Mouse (Mus musculus) myocyte (in vitro differentiated cells): Measurements from ENCODE around the gene Smok3b. TPM values are rescaled to one million over a fixed set of nuclear protein-coding genes. Genes with fewer than 3 reads are reported as not detected.
"Not testable (repeated sequence)": the region's sequence is repeated elsewhere in the genome, so short reads cannot be mapped to it uniquely, and the experiment has no call there.

Experiments used
- H3K27me3 ChIP-seq: one replicate; pipeline ENCODE4 v1.6.1; 2011; ENCODE audit not compliant: control insufficient read depth, insufficient read depth, insufficient read length
- H3K36me3 ChIP-seq: one replicate; pipeline ENCODE4 v1.6.1; 2011; ENCODE audit not compliant: control insufficient read depth, insufficient read depth
- H3K4me2 ChIP-seq: one replicate; pipeline ENCODE4 v1.6.1; 2011; ENCODE audit warnings: low read depth, control low read depth
- H3K4me3 ChIP-seq: one replicate; pipeline ENCODE4 v1.5.1; 2011; ENCODE audit warnings: mild to moderate bottlenecking, control low read depth, moderate library complexity
- H3K79me2 ChIP-seq: one replicate; pipeline ENCODE4 v1.6.1; 2011; ENCODE audit not compliant: control insufficient read depth, insufficient read depth
- H3ac ChIP-seq: one replicate; pipeline ENCODE4 v1.6.1; 2011; ENCODE audit not compliant: control insufficient read depth, insufficient read length
- CEBPB ChIP-seq: IDR thresholded peaks from 2 replicates; pipeline ENCODE4 v1.6.1; 2011; ENCODE audit warnings: mild to moderate bottlenecking, moderate library complexity; ENCODE audit not compliant: poor library complexity, insufficient read depth, severe bottlenecking
- E2F4 ChIP-seq: IDR thresholded peaks from one replicate; pipeline ENCODE4 v1.6.1; 2011; ENCODE audit warnings: mild to moderate bottlenecking, control low read depth, moderate library complexity; ENCODE audit not compliant: insufficient read depth
- MAX ChIP-seq: IDR thresholded peaks from one replicate; pipeline ENCODE4 v1.6.1; 2011; ENCODE audit warnings: low read depth, mild to moderate bottlenecking, control low read depth
- MYOD1 ChIP-seq, 3 experiments: IDR thresholded peaks; one replicate each; pipeline ENCODE4 v1.6.1; 2011; ENCODE audit warnings: control low read depth in 2 of 3, low read depth in 2 of 3, mild to moderate bottlenecking in 2 of 3, moderate library complexity in 1 of 3; ENCODE audit not compliant: insufficient read length in 2 of 3, control insufficient read depth in 1 of 3
- MYOG ChIP-seq, 3 experiments: IDR thresholded peaks; one replicate each; pipeline ENCODE4 v1.6.1; 2011; ENCODE audit warnings: control low read depth in 2 of 3, low read depth in 2 of 3, mild to moderate bottlenecking in 2 of 3; ENCODE audit not compliant: insufficient read length in 2 of 3, control insufficient read depth in 1 of 3, insufficient read depth in 1 of 3
- POLR2A ChIP-seq: IDR thresholded peaks from one replicate; pipeline ENCODE4 v1.6.1; 2011; ENCODE audit warnings: low read depth, mild to moderate bottlenecking, control low read depth, moderate library complexity; ENCODE audit not compliant: insufficient read length
- POLR2AphosphoS2 ChIP-seq: IDR thresholded peaks from one replicate; pipeline ENCODE4 v1.6.1; 2011; ENCODE audit warnings: low read depth, control low read depth; ENCODE audit not compliant: insufficient read length
- REST ChIP-seq: IDR thresholded peaks from one replicate; pipeline ENCODE4 v1.6.1; 2011; ENCODE audit warnings: mild to moderate bottlenecking, control low read depth, moderate library complexity; ENCODE audit not compliant: insufficient read depth, insufficient read length
- SRF ChIP-seq: IDR thresholded peaks from one replicate; pipeline ENCODE4 v1.6.1; 2011; ENCODE audit warnings: low read depth; ENCODE audit not compliant: control insufficient read depth, insufficient read length
- TCF12 ChIP-seq: IDR thresholded peaks from one replicate; pipeline ENCODE4 v1.6.1; 2011; ENCODE audit warnings: mild to moderate bottlenecking, control low read depth; ENCODE audit not compliant: poor library complexity, insufficient read depth, severe bottlenecking
- TCF3 ChIP-seq: IDR thresholded peaks from one replicate; pipeline ENCODE4 v1.6.1; 2011; ENCODE audit warnings: low read depth, control low read depth; ENCODE audit not compliant: insufficient read length
- USF1 ChIP-seq: IDR thresholded peaks from one replicate; pipeline ENCODE4 v1.6.1; 2011; ENCODE audit warnings: low read depth, mild to moderate bottlenecking, control low read depth, moderate library complexity
- polyA plus RNA-seq: library from polyadenylated mRNA; unstranded; fragments of >200 nt; fragmentation: generic; extraction: Trizol; gene quantifications from one replicate; pipeline ENCODE4 v1.2.1, GENCODE M21; 2012; ENCODE audit warnings: missing spikeins

Smok3b gene
- polyA plus RNA-seq = not detected

DNA sequence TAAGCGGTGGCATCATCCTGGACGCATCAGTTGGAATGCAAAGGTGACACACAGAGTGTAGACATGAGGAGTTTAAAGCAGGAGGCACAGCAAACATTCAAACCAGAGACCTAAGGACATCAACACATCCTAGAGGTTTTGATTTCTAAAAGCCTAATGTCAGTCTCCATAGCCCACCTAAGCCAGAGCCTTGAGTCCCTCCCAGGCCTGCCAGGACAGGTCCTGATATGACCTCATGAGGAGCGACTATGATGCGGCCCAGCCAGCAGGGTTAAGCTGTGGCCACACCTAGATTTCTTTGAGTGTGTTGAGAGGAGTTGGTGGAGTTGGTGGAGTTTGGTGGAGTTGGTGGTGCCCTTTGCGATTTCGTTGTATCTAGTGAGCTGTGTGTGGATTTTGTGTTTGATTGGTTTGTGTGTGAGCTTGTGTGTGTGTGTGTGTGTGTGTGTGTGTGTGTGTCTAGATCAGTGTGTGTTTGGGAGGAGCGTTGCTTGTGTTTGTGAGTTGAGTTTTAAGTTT is at the start of gene Smok3b, which contains the start of gene Smok3a:
TSS of gene Smok3b (plus strand) at position 469 of the 519 bp plus-strand sequence.
TSS of gene Smok3a (plus strand) at position 301 of the 519 bp plus-strand sequence.
- H3ac ChIP-seq, H3K79me2 ChIP-seq, H3K27me3 ChIP-seq, H3K36me3 ChIP-seq, H3K4me2 ChIP-seq, H3K4me3 ChIP-seq: not testable (repeated sequence)

DNA sequence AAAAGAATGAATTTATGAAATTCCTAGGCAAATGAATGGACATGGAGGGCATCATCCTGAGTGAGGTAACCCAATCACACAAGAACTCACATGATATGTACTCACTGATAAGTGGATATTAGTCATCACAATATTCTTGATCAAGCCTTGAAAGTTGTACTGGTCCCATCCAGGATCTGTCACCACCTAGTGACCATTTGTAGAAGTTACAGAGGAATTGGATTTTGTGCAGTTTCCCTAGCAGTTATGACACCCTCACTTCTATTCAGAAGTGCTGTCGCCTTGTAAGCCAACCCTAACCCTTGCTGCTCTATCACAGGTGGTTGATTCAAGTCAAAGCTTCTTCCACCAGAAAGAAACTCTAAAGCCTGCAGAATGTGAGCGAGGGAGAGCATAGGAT is 48.1 kb upstream of the Smok3b start:
- Histone ChIP-seq H3K4me2 (no peak overlapping the region), H3K27me3 (no peaks in the 10 kb centered on the region), H3K4me3 (no peak overlapping the region), H3ac (no peak overlapping the region), H3K36me3 (no peaks in the 10 kb centered on the region), H3K79me2 (no peaks in the 10 kb centered on the region)
- TF ChIP-seq CEBPB (no peak), MYOG (IDR thresholded peaks at IDR 0.05; ENCODE audit: control insufficient read depth in 1 of 3, insufficient read depth in 1 of 3, insufficient read length in 2 of 3, low read depth in 2 of 3) (no peak), E2F4 (no peak), USF1 (no peak), MAX (no peak), SRF (no peak), REST (no peak)

DNA sequence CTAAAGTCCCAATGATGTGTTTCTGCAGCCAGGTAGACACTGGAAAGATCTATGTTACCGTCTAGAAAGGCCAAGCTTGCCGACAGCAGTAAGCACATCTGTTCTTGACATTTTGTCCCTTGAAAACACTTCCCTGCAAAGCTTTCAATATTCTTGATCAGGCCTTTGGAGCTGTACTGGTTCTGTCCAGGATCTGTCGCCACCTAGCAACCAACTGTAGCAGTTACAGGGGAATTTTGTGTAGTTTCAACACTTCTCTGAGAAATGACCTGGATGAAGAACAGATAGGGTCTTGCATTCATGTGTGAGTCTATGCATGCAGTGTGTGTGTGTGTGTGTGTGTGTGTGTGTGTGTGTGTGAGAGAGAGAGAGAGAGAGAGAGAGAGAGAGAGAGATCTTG is 47.5 kb upstream of the Smok3b start:
- Histone ChIP-seq H3ac (no peak overlapping the region), H3K27me3 (no peaks in the 10 kb centered on the region), H3K79me2 (no peaks in the 10 kb centered on the region), H3K4me3 (no peak overlapping the region), H3K4me2 (no peak overlapping the region), H3K36me3 (no peaks in the 10 kb centered on the region)
- TF ChIP-seq POLR2A (no peak), POLR2AphosphoS2 (no peak), MYOD1 (IDR thresholded peaks at IDR 0.05; ENCODE audit: control insufficient read depth in 1 of 3, insufficient read length in 2 of 3, low read depth in 2 of 3) (no peak), MYOG (IDR thresholded peaks at IDR 0.05; ENCODE audit: control insufficient read depth in 1 of 3, insufficient read depth in 1 of 3, insufficient read length in 2 of 3, low read depth in 2 of 3) (no peak), MAX (no peak), SRF (no peak), TCF12 (no peak), TCF3 (no peak), USF1 (no peak)

DNA sequence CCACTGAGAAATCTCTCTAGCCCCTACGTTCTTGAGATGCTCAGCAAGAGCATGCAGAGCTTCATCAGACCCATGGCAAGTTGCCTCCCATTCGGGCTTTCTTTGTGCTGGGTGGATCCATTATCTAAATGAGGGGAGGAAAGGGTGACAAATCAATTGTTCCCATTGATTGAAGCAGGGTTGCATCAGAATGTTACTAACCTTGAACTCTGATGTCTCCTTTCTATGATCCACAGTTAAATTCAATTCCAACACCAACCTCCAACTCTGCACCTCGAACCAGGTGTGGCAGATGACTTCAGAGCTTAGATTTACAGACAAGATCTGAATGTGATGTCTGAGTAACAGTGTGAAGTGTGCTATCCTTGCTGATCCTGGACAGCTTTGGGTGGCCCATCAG is 46.5 kb upstream of the Smok3b start:
- Histone ChIP-seq H3ac (no peak overlapping the region), H3K4me2 (no peak overlapping the region), H3K79me2 (no peaks in the 10 kb centered on the region), H3K27me3 (no peaks in the 10 kb centered on the region), H3K36me3 (no peaks in the 10 kb centered on the region), H3K4me3 (no peak overlapping the region)
- TF ChIP-seq USF1 (no peak), TCF12 (no peak), MYOG (IDR thresholded peaks at IDR 0.05; ENCODE audit: control insufficient read depth in 1 of 3, insufficient read depth in 1 of 3, insufficient read length in 2 of 3, low read depth in 2 of 3) (no peak), MYOD1 (IDR thresholded peaks at IDR 0.05; ENCODE audit: control insufficient read depth in 1 of 3, insufficient read length in 2 of 3, low read depth in 2 of 3) (no peak), TCF3 (no peak), E2F4 (no peak), POLR2AphosphoS2 (no peak), CEBPB (no peak), MAX (no peak), REST (no peak), POLR2A (no peak), SRF (no peak)

DNA sequence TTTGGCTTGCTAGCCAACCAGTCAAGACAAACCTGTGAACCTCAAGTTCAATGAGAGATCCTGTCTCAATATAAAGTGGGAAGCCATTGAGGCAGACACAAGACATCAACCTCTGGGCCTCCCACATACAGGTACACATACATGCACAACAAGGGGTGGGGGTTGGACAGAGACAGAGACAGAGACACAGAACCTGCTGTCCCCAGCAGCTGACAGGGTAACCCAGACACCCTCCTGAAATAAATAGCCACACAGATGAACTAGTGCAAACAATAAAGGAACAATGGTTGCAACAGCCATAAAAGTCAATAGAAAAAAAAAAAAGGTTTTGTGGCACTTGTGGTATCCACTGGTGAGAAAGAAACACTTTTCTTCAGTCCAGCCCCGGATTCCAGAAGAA is 45.8 kb upstream of the Smok3b start:
- no peak overlapping the region for H3K4me2 ChIP-seq
- H3K4me3 ChIP-seq = no peak overlapping the region
- TF ChIP-seq USF1 (no peak), TCF12 (no peak), POLR2AphosphoS2 (no peak), POLR2A (no peak), MAX (no peak), MYOG (IDR thresholded peaks at IDR 0.05; ENCODE audit: control insufficient read depth in 1 of 3, insufficient read depth in 1 of 3, insufficient read length in 2 of 3, low read depth in 2 of 3) (no peak), TCF3 (no peak)

More for the DNA sequence above, 45.8 kb upstream of the Smok3b start:
- H3K79me2 ChIP-seq = no peaks in the 10 kb centered on the region
- H3K27me3 ChIP-seq = no peaks in the 10 kb centered on the region
- H3K36me3 ChIP-seq = no peaks in the 10 kb centered on the region
- no peak overlapping the region for H3ac ChIP-seq
